Mouse (Mus musculus) erythroblast, embryonic 14.5 days (primary cell): ENCODE measurements around the gene Vwf. TPM values are rescaled to one million over a fixed set of nuclear protein-coding genes. Genes with fewer than 3 reads are reported as not detected.
A peak's percentile ranks its signal among the peaks of the same experiment; 100 is the strongest.

Experiments used
- H3K27me3 ChIP-seq: 2 replicates; pipeline ENCODE4 v1.6.1; 2012; ENCODE audit warnings: inconsistent platforms; ENCODE audit not compliant: control insufficient read depth
- H3K36me3 ChIP-seq: 2 replicates; pipeline ENCODE4 v1.6.1; 2012; ENCODE audit warnings: mild to moderate bottlenecking, inconsistent platforms; ENCODE audit not compliant: control insufficient read depth
- H3K4me1 ChIP-seq: 2 replicates; pipeline ENCODE4 v1.6.1; 2012; ENCODE audit warnings: inconsistent platforms; ENCODE audit not compliant: control insufficient read depth
- H3K4me3 ChIP-seq: replicated peaks from 2 replicates; pipeline ENCODE3; 2012; ENCODE audit warnings: moderate library complexity, mild to moderate bottlenecking, inconsistent platforms
- H3K9me3 ChIP-seq: 2 replicates; pipeline ENCODE4 v1.6.1; 2012; ENCODE audit warnings: low read length, inconsistent platforms, mixed read lengths; ENCODE audit not compliant: control insufficient read depth
- GATA1 ChIP-seq: IDR thresholded peaks from 2 replicates; pipeline ENCODE4 v1.6.1; 2012; ENCODE audit warnings: low read length, inconsistent platforms, mixed read lengths
- TAL1 ChIP-seq: IDR thresholded peaks from 3 replicates; pipeline ENCODE4 v1.6.1; 2012; ENCODE audit warnings: low read length, inconsistent platforms, mixed read lengths
- polyA plus RNA-seq: library from polyadenylated mRNA; stranded (reverse); fragments of >175 nt; gene quantifications from 2 replicates; pipeline ENCODE4 v1.2.3, GENCODE M21; 2012

The Vwf gene
- polyA plus RNA-seq, 1 experiment: 0.35 TPM

- Histone ChIP-seq H3K27me3 (no peaks in the 10 kb centered on the region), H3K9me3 (no peaks in the 10 kb centered on the region), H3K4me3 (no peak overlapping the region), H3K36me3 (no peaks in the 10 kb centered on the region), H3K4me1 (peaks cover 22% of the 10 kb centered on the region)
- TF ChIP-seq GATA1 (no peak), TAL1 (no peak)
These were observed 30.9 kb upstream of the Vwf start for GRCm38 (mm10) chr6:125515503-125516315.

- TF ChIP-seq TAL1 (no peak), GATA1 (no peak)
- Histone ChIP-seq H3K36me3 (no peaks in the 10 kb centered on the region), H3K4me1 (peaks cover 9% of the 10 kb centered on the region), H3K9me3 (no peaks in the 10 kb centered on the region), H3K27me3 (no peaks in the 10 kb centered on the region; the same call in 1 of the 2 replicates), H3K4me3 (no peak overlapping the region)
These were observed 24.9 kb upstream of the Vwf start for GRCm38 (mm10) chr6:125521558-125522193.

- Histone ChIP-seq H3K27me3 (no peaks in the 10 kb centered on the region; the same call in 1 of the 2 replicates), H3K9me3 (no peaks in the 10 kb centered on the region), H3K36me3 (no peaks in the 10 kb centered on the region), H3K4me3 (no peak overlapping the region), H3K4me1 (peaks cover 6% of the 10 kb centered on the region)
- TF ChIP-seq GATA1 (no peak), TAL1 (no peak)
These were observed 22.5 kb upstream of the Vwf start for GRCm38 (mm10) chr6:125524027-125524426.

GRCm38 (mm10) chr6:125526066-125526465, 20.5 kb upstream of the Vwf start:
- no peak overlapping the region for H3K4me3 ChIP-seq
- no peaks in the 10 kb centered on the region for H3K9me3 ChIP-seq
- peaks cover 8% of the 10 kb centered on the region for H3K4me1 ChIP-seq
- no peaks in the 10 kb centered on the region; the same call in 1 of the 2 replicates for H3K27me3 ChIP-seq
- no peaks in the 10 kb centered on the region for H3K36me3 ChIP-seq
- no peak for TF ChIP-seq TAL1
- no peak for TF ChIP-seq GATA1

- Histone ChIP-seq H3K9me3 (no peaks in the 10 kb centered on the region), H3K4me1 (peaks cover 9% of the 10 kb centered on the region), H3K36me3 (no peaks in the 10 kb centered on the region), H3K27me3 (no peaks in the 10 kb centered on the region; the same call in 1 of the 2 replicates), H3K4me3 (no peak overlapping the region)
- TF ChIP-seq TAL1 (no peak), GATA1 (no peak)
These were observed 17.9 kb upstream of the Vwf start for GRCm38 (mm10) chr6:125528614-125529200.

- TF ChIP-seq TAL1: no peak
- no peak for TF ChIP-seq GATA1
- H3K9me3 ChIP-seq: no peaks in the 10 kb centered on the region
- H3K27me3 ChIP-seq: no peaks in the 10 kb centered on the region; the same call in 1 of the 2 replicates
- H3K36me3 ChIP-seq: no peaks in the 10 kb centered on the region
- peaks cover 9% of the 10 kb centered on the region for H3K4me1 ChIP-seq
- no peak overlapping the region for H3K4me3 ChIP-seq
These were observed 17.1 kb upstream of the Vwf start for GRCm38 (mm10) chr6:125529479-125529878.

- Histone ChIP-seq H3K4me3 (no peak overlapping the region), H3K27me3 (no peaks in the 10 kb centered on the region), H3K4me1 (peaks cover 9% of the 10 kb centered on the region), H3K9me3 (no peaks in the 10 kb centered on the region), H3K36me3 (no peaks in the 10 kb centered on the region)
- TF ChIP-seq TAL1 (no peak), GATA1 (no peak)
These were observed 13.4 kb upstream of the Vwf start for GRCm38 (mm10) chr6:125533104-125533650.

- H3K36me3 ChIP-seq: no peaks in the 10 kb centered on the region
- TF ChIP-seq TAL1: no peak
- 0 out of 2 replicates have a peak, but pooled peaks have one; percentile 41 for TF ChIP-seq GATA1
- H3K9me3 ChIP-seq: no peaks in the 10 kb centered on the region
- peaks cover 12% of the 10 kb centered on the region for H3K4me1 ChIP-seq
- no peak overlapping the region for H3K4me3 ChIP-seq
- no peaks in the 10 kb centered on the region for H3K27me3 ChIP-seq
These were observed 11.6 kb upstream of the Vwf start for GRCm38 (mm10) chr6:125534990-125535389.

- Histone ChIP-seq H3K36me3 (no peaks in the 10 kb centered on the region), H3K9me3 (no peaks in the 10 kb centered on the region), H3K4me3 (no peak overlapping the region), H3K4me1 (peaks cover 25% of the 10 kb centered on the region), H3K27me3 (no peaks in the 10 kb centered on the region)
- TF ChIP-seq GATA1: no peak
- no peak for TF ChIP-seq TAL1
These were observed 8.1 kb upstream of the Vwf start for GRCm38 (mm10) chr6:125538469-125538868.
